Mouse (Mus musculus): ENCODE measurements around the gene Sap25. TPM values are rescaled to one million over a fixed set of nuclear protein-coding genes. Genes with fewer than 3 reads are reported as not detected.

The Sap25 gene
- 8.6 and 12.9 TPM in 2 replicates for total RNA-seq (2017)

DNA sequence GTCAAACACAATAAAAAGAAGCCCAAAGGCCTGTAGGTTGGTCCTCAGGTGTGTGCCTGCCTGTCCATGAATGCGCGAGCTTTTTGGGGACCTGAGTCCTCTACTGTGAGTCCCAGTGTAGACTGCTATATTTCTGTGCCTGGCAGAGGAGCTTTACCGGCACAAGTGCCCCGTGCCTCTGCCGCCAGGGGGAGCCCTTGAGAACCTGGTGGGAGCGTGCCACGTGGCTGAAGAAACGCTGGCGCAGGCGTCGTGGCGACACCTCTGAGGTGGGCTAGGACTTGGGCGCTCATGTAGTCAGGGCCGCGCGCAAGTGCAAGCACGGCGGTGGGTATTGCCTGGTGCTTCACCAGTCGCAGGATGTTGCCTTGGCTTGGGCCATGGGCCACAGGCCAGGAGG, at the start of gene Sap25:
Gene Sap25, plus strand, starts transcription at position 281 of the 400 bp plus-strand sequence.
- no peak for ATAC-seq (replicated peaks in 1 of 2; ENCODE audit: insufficient read depth in 1 of 2, low FRiP score in 2 of 2, low TSS enrichment in 1 of 2, low read depth in 1 of 2, poor library complexity in 2 of 2, severe bottlenecking in 2 of 2)

DNA sequence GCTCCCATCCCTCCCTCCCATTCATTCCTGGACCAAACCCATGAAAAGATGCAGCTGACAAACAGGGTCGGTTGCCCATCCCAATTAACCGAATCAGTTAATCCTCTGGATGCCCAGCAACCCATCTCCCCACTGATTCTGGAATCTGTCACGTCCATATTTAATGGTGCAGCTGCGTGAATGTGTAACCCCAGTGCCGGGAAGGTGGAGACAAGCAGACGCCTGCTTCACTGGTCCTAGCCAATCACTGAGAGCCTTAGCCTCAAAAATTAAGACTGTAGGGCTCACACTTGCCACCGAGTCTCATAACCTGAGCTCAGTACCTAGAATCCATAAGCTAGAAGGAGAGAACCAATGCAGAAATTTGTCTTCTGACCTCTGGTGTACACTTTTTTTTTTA, 45.2 kb upstream of the Sap25 start:
- no peak for ATAC-seq (replicated peaks in 1 of 2; ENCODE audit: insufficient read depth in 1 of 2, low FRiP score in 2 of 2, low TSS enrichment in 1 of 2, low read depth in 1 of 2, poor library complexity in 2 of 2, severe bottlenecking in 2 of 2)

DNA sequence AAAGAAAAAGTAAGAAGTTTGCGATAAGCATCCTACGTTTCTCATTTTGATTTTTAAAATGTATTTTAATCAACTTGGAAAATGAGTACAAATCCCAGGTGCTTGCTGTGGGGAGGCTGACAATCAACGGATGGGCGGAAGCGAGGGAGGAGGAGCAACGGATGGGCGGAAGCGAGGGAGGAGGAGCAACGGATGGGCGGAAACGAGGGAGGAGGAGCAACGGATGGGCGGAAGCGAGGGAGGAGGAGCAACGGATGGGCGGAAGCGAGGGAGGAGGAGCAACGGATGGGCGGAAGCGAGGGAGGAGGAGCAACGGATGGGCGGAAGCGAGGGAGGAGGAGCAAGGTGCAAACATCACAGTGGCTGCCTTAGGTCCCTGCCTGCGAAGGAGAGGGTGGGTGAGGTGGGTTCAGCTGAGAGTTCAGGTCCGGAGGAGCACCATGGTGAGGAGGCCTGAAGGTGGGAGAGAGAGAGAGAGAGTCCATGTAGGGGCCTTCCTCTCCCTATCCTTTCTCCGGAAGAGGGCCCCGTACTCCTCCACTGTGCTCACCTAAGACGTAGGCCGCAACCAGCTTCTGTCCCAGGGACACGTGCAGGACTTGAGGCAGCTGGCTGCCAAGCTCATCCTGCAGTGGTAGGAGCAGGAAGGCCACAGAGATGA, 44.4 kb upstream of the Sap25 start:
- ATAC-seq (replicated peaks in 1 of 2; ENCODE audit: insufficient read depth in 1 of 2, low FRiP score in 2 of 2, low TSS enrichment in 1 of 2, low read depth in 1 of 2, poor library complexity in 2 of 2, severe bottlenecking in 2 of 2) = peak; percentile 18 to 20; a peak in 1 of 4 replicates

DNA sequence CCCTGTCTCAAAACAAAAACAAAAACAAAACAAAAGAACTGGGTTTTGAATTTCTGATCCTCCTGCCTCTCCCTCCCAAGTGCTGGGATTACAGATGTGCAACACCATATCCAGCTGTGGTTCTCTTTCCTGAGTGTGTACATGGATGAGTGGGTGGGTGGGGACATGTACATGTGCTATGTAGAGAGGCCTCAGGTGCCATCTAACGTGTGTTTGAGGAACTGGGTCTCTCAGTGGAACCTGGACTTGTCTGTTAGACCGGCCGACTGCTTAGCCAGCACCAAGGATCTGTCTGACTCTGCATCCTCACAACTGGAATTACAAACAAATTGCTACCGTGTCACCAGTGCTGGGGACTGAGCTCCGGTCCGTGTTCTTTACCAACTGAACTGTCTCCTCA, 43.5 kb upstream of the Sap25 start:
- no peak for ATAC-seq (replicated peaks in 1 of 2; ENCODE audit: insufficient read depth in 1 of 2, low FRiP score in 2 of 2, low TSS enrichment in 1 of 2, low read depth in 1 of 2, poor library complexity in 2 of 2, severe bottlenecking in 2 of 2)

DNA sequence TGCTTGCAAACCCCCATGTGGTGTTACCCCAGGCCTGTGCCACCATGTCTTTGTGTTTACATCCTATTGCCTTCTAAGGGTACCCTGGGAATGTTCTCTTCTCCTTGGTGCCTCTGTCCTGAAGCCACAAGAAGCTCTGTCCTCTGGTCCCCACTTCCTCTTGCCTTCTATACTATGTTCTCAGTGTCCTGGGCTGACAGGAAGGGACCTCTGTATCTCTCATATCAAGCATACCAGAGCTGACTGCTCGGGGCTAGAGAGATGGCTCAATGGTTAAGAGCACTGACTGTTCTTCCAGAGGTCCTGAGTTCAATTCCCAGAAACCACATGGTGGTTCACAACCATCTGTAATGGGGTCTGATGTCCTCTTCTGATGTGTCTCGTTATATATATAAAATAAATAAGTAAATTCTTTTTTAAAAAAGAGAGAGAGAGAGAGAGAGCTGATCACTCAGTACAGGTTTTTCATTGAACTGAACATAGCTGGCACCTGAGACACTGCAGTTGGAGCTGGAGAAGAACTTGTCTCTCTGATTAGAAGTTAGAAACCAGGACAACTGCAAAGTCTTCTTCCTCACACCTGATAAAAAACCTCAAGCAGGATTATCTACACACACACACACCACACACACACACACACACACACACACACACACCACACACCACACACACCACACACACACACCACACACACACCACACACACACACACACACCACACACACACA, 42.9 kb upstream of the Sap25 start:
- no peak for ATAC-seq (replicated peaks in 1 of 2; ENCODE audit: insufficient read depth in 1 of 2, low FRiP score in 2 of 2, low TSS enrichment in 1 of 2, low read depth in 1 of 2, poor library complexity in 2 of 2, severe bottlenecking in 2 of 2)

DNA sequence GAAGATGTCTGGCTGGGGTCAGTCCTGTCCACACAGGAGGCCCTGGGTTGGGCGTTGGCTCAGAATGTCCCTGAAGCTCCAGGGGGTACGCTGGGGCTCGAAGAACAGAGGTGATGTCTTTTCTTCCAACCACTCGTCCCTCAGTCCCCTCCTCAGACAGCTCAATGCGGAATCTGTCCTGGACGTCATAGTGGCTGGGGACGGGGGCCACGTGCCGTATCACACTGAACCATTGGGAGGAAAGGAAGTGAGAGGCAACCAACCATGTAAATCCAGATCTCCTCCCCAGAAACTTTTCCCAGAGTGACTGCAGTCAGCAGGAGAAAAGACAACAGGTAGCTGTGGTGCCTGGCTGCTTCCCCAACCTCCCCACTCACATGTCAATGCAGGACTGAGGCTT, 41.5 kb upstream of the Sap25 start:
- no peak for ATAC-seq (replicated peaks in 1 of 2; ENCODE audit: insufficient read depth in 1 of 2, low FRiP score in 2 of 2, low TSS enrichment in 1 of 2, low read depth in 1 of 2, poor library complexity in 2 of 2, severe bottlenecking in 2 of 2)

DNA sequence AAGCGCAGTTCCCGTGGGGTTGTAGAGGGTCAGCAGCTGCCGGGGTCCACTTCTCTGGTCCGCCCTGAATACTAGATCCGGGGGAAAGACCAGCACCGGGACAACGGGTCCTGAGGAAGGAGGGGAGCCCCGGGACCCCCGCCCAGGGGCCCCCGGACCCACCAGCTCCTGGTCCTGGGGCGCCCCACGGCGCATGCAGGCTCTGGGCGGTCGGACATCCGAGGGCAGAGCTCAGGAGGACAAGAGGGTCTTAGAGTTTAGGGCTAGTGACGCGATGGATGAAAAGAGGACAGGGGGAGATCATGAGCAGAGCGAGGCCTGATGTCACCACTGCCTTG, 40.9 kb upstream of the Sap25 start:
- peak in 1 of 2 experiments; percentile 10; a peak in 1 of 4 replicates for ATAC-seq (replicated peaks in 1 of 2; ENCODE audit: insufficient read depth in 1 of 2, low FRiP score in 2 of 2, low TSS enrichment in 1 of 2, low read depth in 1 of 2, poor library complexity in 2 of 2, severe bottlenecking in 2 of 2)

DNA sequence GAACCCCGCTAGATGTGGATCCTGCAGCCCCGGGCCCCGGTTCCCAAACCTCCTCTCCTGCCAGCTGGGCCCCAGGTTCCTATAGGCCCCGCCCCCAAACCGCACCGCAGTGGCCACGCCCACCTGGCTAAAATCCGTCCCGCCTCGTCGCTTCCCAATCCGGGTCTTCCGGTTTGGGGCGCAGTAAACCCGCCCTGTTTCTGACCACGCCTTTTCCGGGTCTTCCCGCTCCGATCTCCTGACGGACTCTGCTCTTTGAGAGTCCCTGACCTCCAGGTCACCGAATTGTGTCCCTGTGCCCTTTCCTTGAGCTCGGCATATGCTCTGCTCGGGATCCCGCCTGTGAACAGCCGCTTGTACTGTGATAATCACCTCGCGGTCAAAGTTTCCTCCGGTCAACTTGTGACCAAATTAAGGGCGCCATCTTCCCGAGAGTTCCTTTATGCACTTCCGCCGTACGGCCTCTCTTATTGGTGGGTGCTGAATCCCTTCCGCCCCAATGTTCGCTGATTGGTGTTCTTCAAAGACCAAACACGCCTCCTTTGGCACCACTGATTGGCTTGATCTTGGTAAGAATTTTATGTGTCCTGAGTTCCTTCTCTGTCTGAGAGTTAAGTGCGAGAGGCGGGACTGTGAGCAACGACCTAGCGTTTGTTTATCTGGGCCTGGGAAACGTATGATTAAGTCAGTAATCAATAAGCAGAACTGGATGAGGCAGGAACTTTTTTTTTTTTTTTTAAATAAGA, 40.3 kb upstream of the Sap25 start, which contains the start of gene Mospd3:
Gene Mospd3, minus strand, starts transcription at position 440 of the 746 bp plus-strand sequence.
- ATAC-seq (replicated peaks in 1 of 2; ENCODE audit: insufficient read depth in 1 of 2, low FRiP score in 2 of 2, low TSS enrichment in 1 of 2, low read depth in 1 of 2, poor library complexity in 2 of 2, severe bottlenecking in 2 of 2) = peak; percentile 94 to 95

DNA sequence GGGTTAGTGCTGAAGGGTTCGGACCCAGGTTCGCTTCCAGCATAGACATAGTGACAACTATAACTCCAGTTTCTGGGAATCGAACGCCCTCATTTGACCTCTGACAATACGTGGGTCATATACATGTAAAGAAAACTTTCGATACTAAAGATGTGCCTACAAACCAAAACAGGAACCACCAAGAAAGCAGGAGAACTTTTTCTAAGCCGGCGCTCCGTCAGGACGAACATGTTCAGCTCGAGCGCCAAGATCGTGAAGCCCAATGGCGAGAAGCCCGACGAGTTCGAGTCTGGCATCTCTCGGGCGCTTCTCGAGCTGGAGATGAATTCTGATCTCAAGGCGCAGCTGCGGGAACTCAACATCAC, 39.8 kb upstream of the Sap25 start:
- no peak for ATAC-seq (replicated peaks in 1 of 2; ENCODE audit: insufficient read depth in 1 of 2, low FRiP score in 2 of 2, low TSS enrichment in 1 of 2, low read depth in 1 of 2, poor library complexity in 2 of 2, severe bottlenecking in 2 of 2)

DNA sequence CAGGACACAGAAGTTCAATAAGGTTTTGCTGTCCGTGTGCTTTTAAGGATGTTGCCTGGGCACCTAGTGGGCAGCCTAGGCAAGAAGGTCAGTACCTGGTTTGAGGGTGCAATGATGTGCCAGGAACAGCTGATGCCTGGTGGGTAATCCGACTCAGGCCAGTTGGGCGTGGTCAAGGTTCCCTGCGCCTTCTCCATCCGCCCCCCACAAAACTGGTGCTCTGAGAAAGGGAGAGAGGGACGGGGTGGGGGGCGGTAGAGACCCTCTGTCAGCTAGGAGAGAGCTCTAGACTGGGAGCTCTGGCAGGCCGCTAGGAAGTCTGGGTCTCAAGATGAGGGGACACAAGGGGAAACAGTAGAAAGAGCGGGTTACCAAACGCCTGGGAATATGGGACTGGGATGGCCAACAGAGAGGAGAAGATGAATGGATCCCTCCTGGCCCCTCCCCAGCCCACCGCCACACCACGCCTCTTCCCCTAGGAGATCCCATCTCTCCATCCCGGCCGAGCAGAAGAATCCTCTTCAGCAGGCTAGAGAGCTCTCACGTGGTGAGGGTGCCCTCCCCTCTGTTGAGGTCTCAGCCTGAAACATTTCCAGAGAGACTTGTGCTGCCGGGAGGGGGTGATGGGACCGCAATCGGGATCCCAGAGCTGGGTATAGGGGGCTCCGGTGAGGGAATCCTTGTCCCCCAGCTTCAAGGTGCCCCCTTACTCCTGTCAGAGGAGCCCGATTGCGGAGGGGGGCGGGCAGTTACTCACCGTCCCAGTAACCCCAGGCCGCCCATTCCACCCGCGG, 33.1 kb upstream of the Sap25 start:
- no peak for ATAC-seq (replicated peaks in 1 of 2; ENCODE audit: insufficient read depth in 1 of 2, low FRiP score in 2 of 2, low TSS enrichment in 1 of 2, low read depth in 1 of 2, poor library complexity in 2 of 2, severe bottlenecking in 2 of 2)

DNA sequence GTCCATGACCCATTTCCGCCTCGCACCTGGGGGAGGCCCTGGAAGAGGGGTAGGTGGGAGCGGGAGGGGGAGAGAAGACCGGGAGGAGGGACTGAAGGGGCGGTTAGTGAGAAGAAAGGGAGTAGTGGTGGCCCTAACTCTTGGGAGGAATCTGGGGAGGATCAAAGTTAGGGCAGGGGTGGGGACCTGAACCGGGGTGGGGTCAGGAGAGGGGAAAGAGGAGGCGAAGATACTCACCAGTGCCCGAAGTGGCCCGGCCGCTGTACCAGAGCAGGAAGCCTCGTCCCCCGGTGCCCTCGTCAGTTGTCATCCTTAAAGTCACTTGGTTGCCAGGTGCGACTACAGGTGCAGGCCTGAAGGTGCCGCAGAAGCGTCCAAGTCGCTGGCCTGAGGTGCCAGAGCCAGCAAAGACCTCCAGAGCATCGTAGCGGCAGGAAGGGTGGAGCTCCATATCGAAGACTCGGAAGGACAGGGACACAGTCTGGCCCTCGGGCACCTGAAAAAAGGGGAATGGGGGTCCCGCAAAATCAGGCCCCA, 32.4 kb upstream of the Sap25 start:
- no peak for ATAC-seq (replicated peaks in 1 of 2; ENCODE audit: insufficient read depth in 1 of 2, low FRiP score in 2 of 2, low TSS enrichment in 1 of 2, low read depth in 1 of 2, poor library complexity in 2 of 2, severe bottlenecking in 2 of 2)

DNA sequence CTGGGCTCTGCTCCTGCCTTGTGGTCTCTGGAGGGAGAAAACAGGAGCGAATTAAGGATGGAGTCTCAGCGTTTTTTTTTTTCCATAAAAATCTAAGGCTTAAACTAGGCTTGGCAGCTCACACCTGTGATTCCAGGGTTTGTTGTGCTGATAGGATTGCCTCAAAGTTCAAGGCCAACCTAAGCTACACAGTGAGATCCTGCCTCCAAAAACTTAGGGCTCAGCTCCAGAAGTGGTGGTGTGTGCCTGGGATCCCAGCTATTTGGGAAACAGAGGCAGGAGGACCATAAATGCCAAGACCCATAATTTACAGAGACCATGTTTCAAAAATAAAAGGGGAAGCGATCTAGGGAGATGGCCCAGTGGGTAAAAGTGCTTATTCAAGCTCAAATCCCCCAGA, 31.8 kb upstream of the Sap25 start:
- ATAC-seq (replicated peaks in 1 of 2; ENCODE audit: insufficient read depth in 1 of 2, low FRiP score in 2 of 2, low TSS enrichment in 1 of 2, low read depth in 1 of 2, poor library complexity in 2 of 2, severe bottlenecking in 2 of 2) = no peak

DNA sequence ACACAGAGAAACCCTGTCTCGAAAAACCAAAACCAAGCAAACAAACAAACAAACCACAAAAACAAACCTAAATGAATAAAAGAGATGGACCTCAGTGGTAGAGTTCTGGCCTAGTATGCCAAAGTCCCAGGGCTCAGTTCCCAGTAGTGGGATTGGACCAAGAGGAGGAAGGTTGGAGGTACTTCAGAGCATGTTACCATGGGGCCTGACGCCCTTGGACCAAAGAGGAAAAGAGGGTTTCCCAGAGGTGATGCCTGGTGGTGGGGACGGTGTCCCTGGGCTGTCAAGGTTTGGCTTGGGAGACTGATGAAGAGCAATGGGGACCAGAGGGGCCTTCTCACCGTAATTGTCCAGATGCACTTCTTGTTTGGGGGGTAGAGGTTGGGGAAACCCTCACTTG, 31.1 kb upstream of the Sap25 start:
- no peak for ATAC-seq (replicated peaks in 1 of 2; ENCODE audit: insufficient read depth in 1 of 2, low FRiP score in 2 of 2, low TSS enrichment in 1 of 2, low read depth in 1 of 2, poor library complexity in 2 of 2, severe bottlenecking in 2 of 2)

DNA sequence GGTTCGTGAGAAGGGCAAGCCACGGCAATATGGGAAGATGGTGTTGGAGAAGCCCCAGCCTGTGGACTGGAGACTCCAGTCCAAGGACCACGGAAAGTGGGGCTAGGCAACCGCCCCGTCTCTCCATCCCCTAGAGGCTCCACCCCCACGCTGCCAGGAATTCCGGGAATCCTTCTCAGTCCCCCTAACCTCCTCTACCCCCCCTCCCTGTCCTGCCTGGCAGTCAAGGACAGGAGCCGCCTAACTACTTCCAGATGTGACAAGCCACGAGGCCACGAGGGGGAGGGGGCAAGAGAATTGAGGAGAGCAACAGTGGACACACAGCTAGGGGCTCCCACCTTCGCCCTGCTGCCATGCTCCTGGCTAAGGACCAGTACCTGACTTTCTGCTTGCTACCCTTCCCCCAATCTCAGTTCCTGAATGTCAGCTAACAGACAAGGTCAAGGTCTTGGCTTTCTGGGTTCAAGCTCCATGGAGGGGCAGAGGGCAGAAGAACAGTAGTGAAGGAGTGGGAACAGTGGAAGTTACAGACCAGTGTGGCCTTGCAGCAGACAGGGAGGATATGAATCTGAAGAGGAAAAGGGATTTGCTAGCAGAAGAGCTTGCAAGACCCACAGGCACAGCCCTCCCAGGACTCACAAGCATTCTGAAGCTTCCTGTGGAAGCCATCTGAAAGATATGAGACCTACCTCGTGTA, 30.4 kb upstream of the Sap25 start:
- no peak for ATAC-seq (replicated peaks in 1 of 2; ENCODE audit: insufficient read depth in 1 of 2, low FRiP score in 2 of 2, low TSS enrichment in 1 of 2, low read depth in 1 of 2, poor library complexity in 2 of 2, severe bottlenecking in 2 of 2)

DNA sequence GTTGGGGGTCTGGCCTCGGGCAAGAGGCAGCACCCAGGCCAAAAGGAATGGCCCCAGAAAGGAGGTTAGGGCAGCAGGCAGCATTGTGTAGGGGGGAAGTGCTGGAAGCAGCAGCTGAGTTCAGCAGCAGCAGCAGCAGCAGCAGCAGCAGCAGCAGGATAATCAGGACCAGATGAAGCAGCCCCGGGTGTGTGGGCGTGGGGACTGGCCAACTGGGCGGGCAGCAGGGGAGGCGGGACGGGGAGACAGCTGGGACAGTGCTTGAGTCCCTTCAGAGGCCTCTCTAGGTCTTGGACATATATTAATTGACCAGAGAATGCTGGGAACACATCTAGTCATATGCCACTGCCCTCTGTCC, 29.9 kb upstream of the Sap25 start:
- no peak for ATAC-seq (replicated peaks in 1 of 2; ENCODE audit: insufficient read depth in 1 of 2, low FRiP score in 2 of 2, low TSS enrichment in 1 of 2, low read depth in 1 of 2, poor library complexity in 2 of 2, severe bottlenecking in 2 of 2)

DNA sequence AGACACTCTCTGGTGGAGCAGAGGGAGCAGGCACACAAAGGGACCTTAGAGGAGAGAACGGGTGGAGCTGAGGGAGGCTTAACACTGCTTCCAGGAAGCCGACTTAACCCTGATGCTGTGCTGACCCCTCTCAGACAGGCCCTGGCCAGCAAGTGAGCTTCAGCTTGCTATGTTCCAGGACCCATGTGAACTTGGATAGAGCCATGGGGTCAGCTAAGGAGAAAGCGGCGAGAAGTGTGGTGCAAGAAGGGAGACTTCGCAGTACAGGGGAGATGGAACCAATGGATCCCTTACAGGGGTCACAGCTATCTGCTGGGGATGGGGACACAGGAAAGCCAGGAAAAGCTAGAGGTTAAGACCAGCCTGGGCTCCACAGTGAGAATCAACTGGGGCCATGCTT, 28.1 kb upstream of the Sap25 start:
- ATAC-seq (replicated peaks in 1 of 2; ENCODE audit: insufficient read depth in 1 of 2, low FRiP score in 2 of 2, low TSS enrichment in 1 of 2, low read depth in 1 of 2, poor library complexity in 2 of 2, severe bottlenecking in 2 of 2) = no peak

DNA sequence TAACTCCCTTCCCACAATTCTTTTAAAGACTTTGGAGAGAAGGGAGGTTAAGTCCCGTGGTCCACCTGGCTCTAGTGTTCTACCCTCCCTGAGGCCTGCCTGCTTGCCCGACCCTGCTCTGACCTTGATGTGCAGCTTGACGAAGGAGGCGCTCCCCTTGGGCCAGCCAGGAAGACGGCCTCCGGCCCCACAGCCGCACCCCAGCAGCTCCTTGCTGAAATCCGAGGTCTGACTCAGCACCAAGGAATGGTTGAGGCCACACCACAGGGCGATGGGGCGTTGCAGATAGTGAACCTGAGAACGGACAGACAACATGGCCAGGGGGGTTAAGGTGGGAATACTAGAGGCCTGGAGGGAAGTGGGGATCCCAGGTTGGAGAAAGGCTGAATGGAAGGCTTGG, 27.6 kb upstream of the Sap25 start, which contains the start of gene Pcolce:
Gene Pcolce, minus strand, starts transcription at position 235 of the 400 bp plus-strand sequence.
- ATAC-seq (replicated peaks in 1 of 2; ENCODE audit: insufficient read depth in 1 of 2, low FRiP score in 2 of 2, low TSS enrichment in 1 of 2, low read depth in 1 of 2, poor library complexity in 2 of 2, severe bottlenecking in 2 of 2) = no peak

Measured in hematopoietic stem cell, adult 5-6 weeks (primary cell).